Mouse (Mus musculus): ENCODE results near the gene Ccn6. TPM values are rescaled to one million over a fixed set of nuclear protein-coding genes. Genes with fewer than 3 reads are reported as not detected.

The Ccn6 gene
- polyA plus RNA-seq, 1 experiment from 2014 or later = 0.41 TPM

GRCm38 (mm10) chr10:39167611-39168010, 4.0 kb upstream of the Ccn6 start:
- no peak overlapping the region for H3K27ac ChIP-seq

GRCm38 (mm10) chr10:39165632-39166115, 2.1 kb upstream of the Ccn6 start:
- Histone ChIP-seq H3K36me3 (replicated peaks; ENCODE audit: control insufficient read depth, insufficient read depth) (no peaks in the 10 kb centered on the region), H3K9ac (peak overlapping the region; percentile 55), H3K27me3 (ENCODE audit: control insufficient read depth, insufficient read depth, low read length) (no peaks in the 10 kb centered on the region), H3K4me1 (replicated peaks; ENCODE audit: control insufficient read depth, insufficient read depth, low read length) (peaks cover 16% of the 10 kb centered on the region), H3K4me2 (replicated peaks) (peak overlapping the region; percentile 49), H3K9me3 (ENCODE audit: control insufficient read depth, low read length) (no peaks in the 10 kb centered on the region), H3K4me3 (replicated peaks; ENCODE audit: low read length) (peak overlapping the region; percentile 28), H3K27ac (peak overlapping the region; percentile 88)
- peak; percentile 69 for DNase-seq (ENCODE audit: low spot score)
- peak; percentile 42; the same call in 1 of the 2 replicates for ATAC-seq (ENCODE audit: low FRiP score)
- 13% methylated on average over 11 of the region's 11 CpGs for WGBS

More at GRCm38 (mm10) chr10:39167611-39168010, 4.0 kb upstream of the Ccn6 start:
- Histone ChIP-seq H3K36me3 (replicated peaks; ENCODE audit: control insufficient read depth, insufficient read depth) (no peaks in the 10 kb centered on the region), H3K4me1 (replicated peaks; ENCODE audit: control insufficient read depth, insufficient read depth, low read length) (peaks cover 30% of the 10 kb centered on the region), H3K9ac (no peak overlapping the region), H3K9me3 (ENCODE audit: control insufficient read depth, low read length) (no peaks in the 10 kb centered on the region), H3K27me3 (ENCODE audit: control insufficient read depth, insufficient read depth, low read length) (no peaks in the 10 kb centered on the region), H3K4me3 (replicated peaks; ENCODE audit: low read length) (no peak overlapping the region), H3K4me2 (replicated peaks) (no peak overlapping the region)
- ATAC-seq (ENCODE audit: low FRiP score) (no peak), DNase-seq (ENCODE audit: low spot score) (no peak)
- WGBS = 91% methylated on average over 11 of the region's 11 CpGs

- H3K4me2 ChIP-seq (replicated peaks) = no peak overlapping the region
Observed at GRCm38 (mm10) chr10:39162666-39163484, 719 bp downstream of the Ccn6 start.

GRCm38 (mm10) chr10:39161406-39161805, 2.2 kb downstream of the Ccn6 start:
- H3K4me1 ChIP-seq (replicated peaks; ENCODE audit: control insufficient read depth, insufficient read depth, low read length) = peaks cover 7% of the 10 kb centered on the region; the same call in 1 of the 2 replicates
- 96% methylated on average over 1 of the region's 1 CpGs for WGBS
- H3K36me3 ChIP-seq (replicated peaks; ENCODE audit: control insufficient read depth, insufficient read depth) = no peaks in the 10 kb centered on the region
- no peaks in the 10 kb centered on the region for H3K9me3 ChIP-seq (ENCODE audit: control insufficient read depth, low read length)
- no peak overlapping the region for H3K9ac ChIP-seq
- no peaks in the 10 kb centered on the region for H3K27me3 ChIP-seq (ENCODE audit: control insufficient read depth, insufficient read depth, low read length)
- no peak for ATAC-seq (ENCODE audit: low FRiP score)
- H3K27ac ChIP-seq = no peak overlapping the region
- no peak overlapping the region for H3K4me3 ChIP-seq (replicated peaks; ENCODE audit: low read length)
- H3K4me2 ChIP-seq (replicated peaks) = no peak overlapping the region
- DNase-seq (ENCODE audit: low spot score) = no peak

More at GRCm38 (mm10) chr10:39162666-39163484, 719 bp downstream of the Ccn6 start:
- ATAC-seq (ENCODE audit: low FRiP score) = no peak
- H3K27ac ChIP-seq = no peak overlapping the region
- no peak overlapping the region for H3K9ac ChIP-seq
- H3K36me3 ChIP-seq (replicated peaks; ENCODE audit: control insufficient read depth, insufficient read depth) = no peaks in the 10 kb centered on the region
- no peaks in the 10 kb centered on the region for H3K9me3 ChIP-seq (ENCODE audit: control insufficient read depth, low read length)
- H3K4me3 ChIP-seq (replicated peaks; ENCODE audit: low read length) = no peak overlapping the region
- DNase-seq (ENCODE audit: low spot score) = no peak
- peaks cover 12% of the 10 kb centered on the region; the same call in 1 of the 2 replicates for H3K4me1 ChIP-seq (replicated peaks; ENCODE audit: control insufficient read depth, insufficient read depth, low read length)
- H3K27me3 ChIP-seq (ENCODE audit: control insufficient read depth, insufficient read depth, low read length) = no peaks in the 10 kb centered on the region
- WGBS = 49% methylated on average over 18 of the region's 18 CpGs

GRCm38 (mm10) chr10:39158306-39158705, 5.3 kb downstream of the Ccn6 start:
- Histone ChIP-seq H3K27me3 (ENCODE audit: control insufficient read depth, insufficient read depth, low read length) (no peaks in the 10 kb centered on the region), H3K4me3 (replicated peaks; ENCODE audit: low read length) (no peak overlapping the region), H3K36me3 (replicated peaks; ENCODE audit: control insufficient read depth, insufficient read depth) (no peaks in the 10 kb centered on the region), H3K4me2 (replicated peaks) (no peak overlapping the region), H3K27ac (no peak overlapping the region), H3K9ac (no peak overlapping the region), H3K9me3 (ENCODE audit: control insufficient read depth, low read length) (no peaks in the 10 kb centered on the region), H3K4me1 (replicated peaks; ENCODE audit: control insufficient read depth, insufficient read depth, low read length) (no peaks in the 10 kb centered on the region)
- no peak for ATAC-seq (ENCODE audit: low FRiP score)
- no peak for DNase-seq (ENCODE audit: low spot score)
- WGBS = 51% methylated on average over 12 of the region's 12 CpGs

- no peak for ATAC-seq (ENCODE audit: low FRiP score)
- no peak overlapping the region for H3K4me3 ChIP-seq (replicated peaks; ENCODE audit: low read length)
- no peaks in the 10 kb centered on the region for H3K9me3 ChIP-seq (ENCODE audit: control insufficient read depth, low read length)
- H3K27ac ChIP-seq = no peak overlapping the region
- no peak for DNase-seq (ENCODE audit: low spot score)
- no peak overlapping the region for H3K4me2 ChIP-seq (replicated peaks)
- no peaks in the 10 kb centered on the region for H3K27me3 ChIP-seq (ENCODE audit: control insufficient read depth, insufficient read depth, low read length)
- WGBS = 91% methylated on average over 1 of the region's 1 CpGs
- no peak overlapping the region for H3K9ac ChIP-seq
- no peaks in the 10 kb centered on the region for H3K36me3 ChIP-seq (replicated peaks; ENCODE audit: control insufficient read depth, insufficient read depth)
- H3K4me1 ChIP-seq (replicated peaks; ENCODE audit: control insufficient read depth, insufficient read depth, low read length) = no peaks in the 10 kb centered on the region
Observed at GRCm38 (mm10) chr10:39157321-39157720, 6.3 kb downstream of the Ccn6 start.

GRCm38 (mm10) chr10:39156719-39157118, 6.9 kb downstream of the Ccn6 start:
- Histone ChIP-seq H3K4me1 (replicated peaks; ENCODE audit: control insufficient read depth, insufficient read depth, low read length) (no peaks in the 10 kb centered on the region), H3K4me3 (replicated peaks; ENCODE audit: low read length) (no peak overlapping the region), H3K9ac (no peak overlapping the region), H3K27ac (no peak overlapping the region), H3K36me3 (replicated peaks; ENCODE audit: control insufficient read depth, insufficient read depth) (no peaks in the 10 kb centered on the region), H3K4me2 (replicated peaks) (no peak overlapping the region), H3K9me3 (ENCODE audit: control insufficient read depth, low read length) (no peaks in the 10 kb centered on the region), H3K27me3 (ENCODE audit: control insufficient read depth, insufficient read depth, low read length) (no peaks in the 10 kb centered on the region)
- DNase-seq (ENCODE audit: low spot score) (no peak), ATAC-seq (ENCODE audit: low FRiP score) (no peak)
- 91% methylated on average over 5 of the region's 5 CpGs for WGBS

- H3K27me3 ChIP-seq (ENCODE audit: control insufficient read depth, insufficient read depth, low read length) = no peaks in the 10 kb centered on the region
- peaks cover 66% of the 10 kb centered on the region for H3K36me3 ChIP-seq (replicated peaks; ENCODE audit: control insufficient read depth, insufficient read depth)
- no peak overlapping the region for H3K9ac ChIP-seq
- WGBS = 59% methylated on average over 12 of the region's 12 CpGs
- DNase-seq (ENCODE audit: low spot score) (no peak), ATAC-seq (ENCODE audit: low FRiP score) (no peak)
- no peak overlapping the region for H3K4me3 ChIP-seq (replicated peaks; ENCODE audit: low read length)
- no peaks in the 10 kb centered on the region for H3K9me3 ChIP-seq (ENCODE audit: control insufficient read depth, low read length)
- H3K4me2 ChIP-seq (replicated peaks) = no peak overlapping the region
- H3K4me1 ChIP-seq (replicated peaks; ENCODE audit: control insufficient read depth, insufficient read depth, low read length) = no peaks in the 10 kb centered on the region
- no peak overlapping the region for H3K27ac ChIP-seq
Observed at GRCm38 (mm10) chr10:39142216-39142615, 21.4 kb downstream of the Ccn6 start.

- 95% methylated on average over 2 of the region's 2 CpGs for WGBS
- Histone ChIP-seq H3K4me1 (replicated peaks; ENCODE audit: control insufficient read depth, insufficient read depth, low read length) (no peaks in the 10 kb centered on the region), H3K4me3 (replicated peaks; ENCODE audit: low read length) (no peak overlapping the region), H3K27ac (no peak overlapping the region), H3K9me3 (ENCODE audit: control insufficient read depth, low read length) (no peaks in the 10 kb centered on the region), H3K9ac (no peak overlapping the region), H3K4me2 (replicated peaks) (no peak overlapping the region), H3K27me3 (ENCODE audit: control insufficient read depth, insufficient read depth, low read length) (no peaks in the 10 kb centered on the region), H3K36me3 (replicated peaks; ENCODE audit: control insufficient read depth, insufficient read depth) (peaks cover 60% of the 10 kb centered on the region)
- ATAC-seq (ENCODE audit: low FRiP score) (no peak), DNase-seq (ENCODE audit: low spot score) (no peak)
Observed at GRCm38 (mm10) chr10:39141401-39141800, 22.2 kb downstream of the Ccn6 start.

Data from hindbrain, embryonic 14.5 days (tissue).